Mouse (Mus musculus) adrenal gland (tissue): ENCODE data around the gene Rbm8a.

Source experiments
- intact Hi-C: fragments of 180-260 bp; cut with DNase I; formaldehyde crosslinking; loops from one replicate; pipeline ENCODE4 v1.15.1; 2025

Rbm8a gene

GRCm38 (mm10) chr3:96666916-96667315 is 37.2 kb downstream of the Rbm8a start:
- intact Hi-C loops = loop anchor here (2.0 kb wide), 1 partner anchor 36 kb away; no protein-coding TSS in a partner anchor

GRCm38 (mm10) chr3:96667316-96667715 is 37.6 kb downstream of the Rbm8a start:
- intact Hi-C loops = loop anchor here (2.0 kb wide), 1 partner anchor 35 kb away; no protein-coding TSS in a partner anchor

- intact Hi-C loops = no loop called here
Observed at GRCm38 (mm10) chr3:96668424-96669067, 38.8 kb downstream of the Rbm8a start.

- intact Hi-C loops = no loop called here
Observed at GRCm38 (mm10) chr3:96669727-96670468, 40.2 kb downstream of the Rbm8a start, which contains the start of gene Ankrd35. TSS of gene Ankrd35 (plus strand) at chr3:96670131.

GRCm38 (mm10) chr3:96671519-96671918 is 41.8 kb downstream of the Rbm8a start:
- intact Hi-C loops = no loop called here

GRCm38 (mm10) chr3:96673514-96673913 is 43.8 kb downstream of the Rbm8a start:
- intact Hi-C loops = no loop called here

- intact Hi-C loops = no loop called here
Observed at GRCm38 (mm10) chr3:96674442-96674841, 44.7 kb downstream of the Rbm8a start.

- intact Hi-C loops = no loop called here
Observed at GRCm38 (mm10) chr3:96675171-96675570, 45.4 kb downstream of the Rbm8a start.

GRCm38 (mm10) chr3:96675690-96676089 is 46.0 kb downstream of the Rbm8a start:
- intact Hi-C loops = no loop called here

GRCm38 (mm10) chr3:96678456-96678855 is 48.7 kb downstream of the Rbm8a start:
- intact Hi-C loops = no loop called here

- intact Hi-C loops = no loop called here
Observed at GRCm38 (mm10) chr3:96679159-96679674, 49.5 kb downstream of the Rbm8a start.

GRCm38 (mm10) chr3:96680269-96680956 is 50.7 kb downstream of the Rbm8a start:
- intact Hi-C loops = no loop called here
